ENCODE assay signal across 9 mouse cellular contexts in the genomic region with DNA sequence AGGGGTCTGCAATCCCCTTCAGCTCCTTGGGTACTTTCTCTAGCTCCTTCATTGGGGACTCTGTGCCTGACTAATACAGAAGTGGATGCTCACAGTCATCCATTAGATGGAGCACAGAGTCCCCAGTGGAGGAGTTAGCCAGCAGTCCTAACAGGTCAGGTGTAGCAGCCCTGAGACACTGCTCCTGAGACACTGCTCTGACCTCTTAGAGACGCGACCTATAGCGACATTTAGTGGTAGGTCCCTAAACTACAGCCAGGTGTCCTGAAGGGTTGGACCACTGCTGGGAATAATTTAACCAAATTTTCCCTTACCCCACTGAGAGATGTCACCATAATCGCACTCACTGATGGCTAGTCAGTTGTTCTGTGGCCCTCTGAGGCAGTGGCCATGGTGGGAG.
DNase-seq lines count a peak whose midpoint lies in the region; ATAC-seq and TF ChIP-seq lines count a peak whose summit lies in the region.
"Had no signal": no experiment of that assay in that cellular context is flagged by ENCODE, and none has a peak within 500 bp of the region (broad histone marks: within the 10 kb centered on the region; RNA-seq: fewer than 3 reads in every experiment).

No protein-coding gene starts in this region.

- TF ChIP-seq EP300 in heart, postnatal 0 days (IDR thresholded peaks at IDR 0.05; ENCODE audit: low read depth) = no peak

- ATAC-seq in heart, postnatal 0 days (ENCODE audit: insufficient read depth, low read depth) = peak; percentile 58; the same call in 1 of the 2 replicates
- peak; percentile 75 for ATAC-seq in midbrain, embryonic 13.5 days

- no peaks in the 10 kb centered on the region for H3K36me3 ChIP-seq in heart, postnatal 0 days (replicated peaks; ENCODE audit: control insufficient read depth, insufficient read depth, low read length)
- no peaks in the 10 kb centered on the region for H3K36me3 ChIP-seq in midbrain, embryonic 13.5 days
- H3K36me3 ChIP-seq in testis, adult 2 months (ENCODE audit: control insufficient read depth, insufficient read depth, low read length) = no peaks in the 10 kb centered on the region
- H3K36me3 ChIP-seq: limb, embryonic 15.5 days had no signal

- no peaks in the 10 kb centered on the region for H3K9me3 ChIP-seq in heart, postnatal 0 days (replicated peaks; ENCODE audit: control insufficient read depth, low read length)
- no peaks in the 10 kb centered on the region for H3K9me3 ChIP-seq in midbrain, embryonic 13.5 days
- H3K9me3 ChIP-seq: limb, embryonic 15.5 days had no signal

- H3K9ac ChIP-seq in heart, postnatal 0 days (replicated peaks; ENCODE audit: low read depth, low read length) = no peak overlapping the region
- H3K9ac ChIP-seq in midbrain, embryonic 13.5 days (replicated peaks) = no peak overlapping the region
- H3K9ac ChIP-seq: limb, embryonic 15.5 days had no signal

- peak; percentile 72 for TF ChIP-seq CTCF in gastrocnemius, adult 2 months (IDR thresholded peaks at IDR 0.05)
- peak; percentile 83 for TF ChIP-seq CTCF in heart, postnatal 0 days (IDR thresholded peaks at IDR 0.05; ENCODE audit: low read depth)
- peak; percentile 37; the same call in 1 of the 2 replicates for TF ChIP-seq CTCF in testis, adult 2 months (IDR thresholded peaks at IDR 0.05; ENCODE audit: control insufficient read depth, insufficient read depth, insufficient replicate concordance, low read depth, low read length)

- DNase-seq in gastrocnemius, adult 2 months = peak; percentile 29
- no peak for DNase-seq in gastrocnemius, postnatal 25 days
- DNase-seq in adrenal gland, adult 18-20 months (ENCODE audit: low spot score in 2 of 2) = peak; percentile 28 to 50
- DNase-seq in embryo, embryonic 11 days = peak; percentile 79
- peak; percentile 53 for DNase-seq in heart, postnatal 0 days (ENCODE audit: low spot score)
- peak; percentile 56 to 74 for DNase-seq in kidney, postnatal 25 days

- H3K27ac ChIP-seq in gastrocnemius, adult 2 months = no peak overlapping the region
- H3K27ac ChIP-seq in heart, postnatal 0 days (ENCODE audit: low read depth) = no peak overlapping the region
- no peak overlapping the region for H3K27ac ChIP-seq in midbrain, embryonic 13.5 days
- no peak overlapping the region for H3K27ac ChIP-seq in testis, adult 2 months (ENCODE audit: control insufficient read depth, insufficient read depth, low read depth, low read length)
- H3K27ac ChIP-seq: limb, embryonic 15.5 days had no signal

- intact Hi-C loops in gastrocnemius, adult 2 months (cut with DNase I) = loop anchor here (1.0 to 5.0 kb wide), 2 partner anchors 330 to 376 kb away; no protein-coding TSS in a partner anchor

- H3K27me3 ChIP-seq in heart, postnatal 0 days (ENCODE audit: control insufficient read depth, insufficient read depth, low read length) = no peaks in the 10 kb centered on the region
- H3K27me3 ChIP-seq in midbrain, embryonic 13.5 days = peaks cover 9% of the 10 kb centered on the region; the same call in 1 of the 2 replicates
- H3K27me3 ChIP-seq in testis, adult 2 months (ENCODE audit: control insufficient read depth, insufficient read depth, low read length) = no peaks in the 10 kb centered on the region
- H3K27me3 ChIP-seq: limb, embryonic 15.5 days had no signal

- 0 out of 2 replicates have a peak, but pooled peaks cover 3% of the 10 kb centered on the region for H3K4me1 ChIP-seq in heart, postnatal 0 days (ENCODE audit: control insufficient read depth, insufficient read depth)
- H3K4me1 ChIP-seq in midbrain, embryonic 13.5 days (replicated peaks) = peaks cover 2% of the 10 kb centered on the region; the same call in 1 of the 2 replicates
- no peaks in the 10 kb centered on the region for H3K4me1 ChIP-seq in testis, adult 2 months (ENCODE audit: control insufficient read depth, insufficient read depth, low read length)

- 14% methylated on average over 4 of the region's 4 CpGs for WGBS in heart, postnatal 0 days
- WGBS in midbrain, embryonic 13.5 days = 9% methylated on average over 4 of the region's 4 CpGs

- H3K4me2 ChIP-seq in heart, postnatal 0 days (ENCODE audit: low read depth, low read length) = no peak overlapping the region
- H3K4me2 ChIP-seq in midbrain, embryonic 13.5 days (replicated peaks) = no peak overlapping the region
- H3K4me2 ChIP-seq: limb, embryonic 15.5 days had no signal

- TF ChIP-seq POLR2A in testis, adult 2 months (IDR thresholded peaks at IDR 0.05; ENCODE audit: control insufficient read depth, low read depth, low read length) = no peak

- no peak overlapping the region for H3K4me3 ChIP-seq in gastrocnemius, adult 2 months
- H3K4me3 ChIP-seq in heart, postnatal 0 days (ENCODE audit: low read depth, low read length) = no peak overlapping the region
- no peak overlapping the region for H3K4me3 ChIP-seq in midbrain, embryonic 13.5 days (replicated peaks)
- H3K4me3 ChIP-seq in testis, adult 2 months (ENCODE audit: control insufficient read depth, low read depth, low read length) = no peak overlapping the region
- H3K4me3 ChIP-seq: limb, embryonic 15.5 days had no signal
